ENCODE assay signal across 10 mouse cellular contexts in the genomic region with DNA sequence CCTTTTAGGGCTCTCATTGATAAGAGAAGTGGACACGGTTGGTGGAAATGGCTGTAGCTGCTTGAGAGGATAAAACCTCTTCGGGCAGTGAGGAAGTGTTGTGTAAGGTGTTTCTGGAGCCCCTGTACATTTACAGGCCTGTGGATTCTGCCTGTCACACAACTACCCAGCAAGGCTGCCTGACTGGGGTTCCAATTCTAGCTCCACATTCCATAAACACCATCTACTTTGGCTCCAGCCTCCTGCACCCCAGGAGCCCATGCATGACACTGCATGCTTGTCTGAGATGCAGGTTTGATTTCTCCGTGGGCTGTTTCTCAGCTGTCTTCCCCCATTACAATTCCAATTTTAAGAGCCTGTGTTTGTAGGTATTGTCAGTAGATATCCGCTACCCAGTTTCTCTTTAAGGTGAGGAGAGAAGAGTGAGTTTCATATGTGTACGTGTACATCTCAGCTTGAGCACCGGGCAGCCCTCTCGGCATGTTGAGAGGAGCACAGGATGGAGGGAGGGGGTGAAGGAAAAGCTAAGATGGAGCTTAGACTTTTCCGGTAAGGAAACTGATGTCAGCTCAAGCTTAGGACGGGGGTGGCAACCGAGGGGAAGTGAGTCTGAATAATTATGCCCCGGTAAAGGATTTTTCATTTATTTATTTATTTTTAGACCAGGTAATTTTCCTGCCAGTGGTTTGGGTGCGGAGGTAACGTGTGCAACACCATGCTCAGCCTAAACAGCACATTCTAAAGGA. TPM values are rescaled to one million over a fixed set of nuclear protein-coding genes. Genes with fewer than 3 reads are reported as not detected.
DNase-seq lines count a peak whose midpoint lies in the region; ATAC-seq and TF ChIP-seq lines count a peak whose summit lies in the region.
"Had no signal": no experiment of that assay in that cellular context is flagged by ENCODE, and none has a peak within 500 bp of the region (broad histone marks: within the 10 kb centered on the region; RNA-seq: fewer than 3 reads in every experiment).

No protein-coding gene starts in this region.

- no peak for TF ChIP-seq CTCF in heart, postnatal 0 days (IDR thresholded peaks at IDR 0.05; ENCODE audit: low read depth)

- H3K4me2 ChIP-seq in heart, postnatal 0 days (ENCODE audit: low read depth, low read length), result peak overlapping the region; percentile 94
- H3K4me2 ChIP-seq in midbrain, embryonic 11.5 days, result peak overlapping the region; percentile 80

- DNase-seq in heart, postnatal 0 days (ENCODE audit: low spot score), result no peak
- no peak for DNase-seq in heart, postnatal 4 days
- peak; percentile 65 for DNase-seq in cerebellum, adult 9-10 months
- no peak for DNase-seq in hindbrain, embryonic 10.5 days (ENCODE audit: low spot score)
- DNase-seq in midbrain, embryonic 11.5 days (ENCODE audit: low spot score, missing footprints), result peak; percentile 90
- no peak for DNase-seq in spleen, adult 12 weeks (ENCODE audit: low spot score)
- no peak for DNase-seq in left cerebral cortex, adult 9 months (ENCODE audit: low spot score in 2 of 2)

- 34% methylated on average over 13 of the region's 13 CpGs for WGBS in heart, postnatal 0 days
- WGBS in hindbrain, embryonic 10.5 days, result 41% methylated on average over 13 of the region's 13 CpGs
- WGBS in midbrain, embryonic 11.5 days, result 37% methylated on average over 13 of the region's 13 CpGs

- ATAC-seq in heart, postnatal 0 days (ENCODE audit: insufficient read depth, low read depth), result no peak
- ATAC-seq in midbrain, embryonic 11.5 days (ENCODE audit: low FRiP score), result no peak
- ATAC-seq in granulocyte monocyte progenitor cell, adult 5-6 weeks (replicated peaks; ENCODE audit: poor library complexity, severe bottlenecking), result no peak; the same call in 1 of the 2 replicates

- H3K9me3 ChIP-seq in heart, postnatal 0 days (replicated peaks; ENCODE audit: control insufficient read depth, low read length), result no peaks in the 10 kb centered on the region
- no peaks in the 10 kb centered on the region for H3K9me3 ChIP-seq in hindbrain, embryonic 10.5 days
- H3K9me3 ChIP-seq in midbrain, embryonic 11.5 days (ENCODE audit: control insufficient read depth, low read length), result no peaks in the 10 kb centered on the region

- peak overlapping the region; percentile 53 for H3K4me3 ChIP-seq in heart, postnatal 0 days (ENCODE audit: low read depth, low read length)
- peak overlapping the region; percentile 75 for H3K4me3 ChIP-seq in hindbrain, embryonic 10.5 days
- H3K4me3 ChIP-seq in midbrain, embryonic 11.5 days (ENCODE audit: low read depth, low read length), result peak overlapping the region; percentile 76

- no peak overlapping the region for H3K9ac ChIP-seq in heart, postnatal 0 days (replicated peaks; ENCODE audit: low read depth, low read length)
- peak overlapping the region; percentile 86 for H3K9ac ChIP-seq in midbrain, embryonic 11.5 days (ENCODE audit: low read length)

- H3K4me1 ChIP-seq in heart, postnatal 0 days (ENCODE audit: control insufficient read depth, insufficient read depth), result peaks cover 12% of the 10 kb centered on the region; the same call in 1 of the 2 replicates
- peaks cover 43% of the 10 kb centered on the region for H3K4me1 ChIP-seq in hindbrain, embryonic 10.5 days (replicated peaks)
- peaks cover 16% of the 10 kb centered on the region for H3K4me1 ChIP-seq in midbrain, embryonic 11.5 days (ENCODE audit: control insufficient read depth, insufficient read depth, low read length)

- no peak overlapping the region for H3K27ac ChIP-seq in heart, postnatal 0 days (ENCODE audit: low read depth)
- H3K27ac ChIP-seq in hindbrain, embryonic 10.5 days, result peak overlapping the region; percentile 94
- peak overlapping the region; percentile 78; the same call in 1 of the 2 replicates for H3K27ac ChIP-seq in midbrain, embryonic 11.5 days (ENCODE audit: low read depth, low read length)

- peaks cover 81% of the 10 kb centered on the region for H3K27me3 ChIP-seq in heart, postnatal 0 days (ENCODE audit: control insufficient read depth, insufficient read depth, low read length)
- H3K27me3 ChIP-seq in hindbrain, embryonic 10.5 days (ENCODE audit: insufficient read depth, poor library complexity, severe bottlenecking), result peaks cover 55% of the 10 kb centered on the region
- peaks cover 7% of the 10 kb centered on the region; the same call in 1 of the 2 replicates for H3K27me3 ChIP-seq in midbrain, embryonic 11.5 days (ENCODE audit: control insufficient read depth, insufficient read depth, low read length)

- TF ChIP-seq EP300 in heart, postnatal 0 days (IDR thresholded peaks at IDR 0.05; ENCODE audit: low read depth), result no peak

- no peaks in the 10 kb centered on the region for H3K36me3 ChIP-seq in heart, postnatal 0 days (replicated peaks; ENCODE audit: control insufficient read depth, insufficient read depth, low read length)
- 0 out of 2 replicates have a peak, but pooled peaks cover 3% of the 10 kb centered on the region for H3K36me3 ChIP-seq in hindbrain, embryonic 10.5 days
- H3K36me3 ChIP-seq in midbrain, embryonic 11.5 days (ENCODE audit: control insufficient read depth, insufficient read depth, low read length), result no peaks in the 10 kb centered on the region
- H3K36me3 ChIP-seq: G1E had no signal

RNA-seq across cellular contexts. Expression of gene Sptbn2, which starts 2.0 kb away (rescaled TPM):
- total RNA-seq in heart, postnatal 0 days (2014; rRNA removed; ENCODE audit: low replicate concordance), result 0.04 TPM in 2 replicates
- polyA plus RNA-seq in heart, postnatal 0 days (2015; fragmentation: Nextera tagmentation; extraction: Ambion mirVana), result 0.05 and 0.12 TPM in 2 replicates
- total RNA-seq in heart, postnatal 4 days (2021), result under 1 TPM; 0.25 to 0.33 TPM
- 12.7 and 20.6 TPM in 2 replicates for polyA plus RNA-seq in hindbrain, embryonic 10.5 days (2016; fragmentation: Nextera tagmentation; extraction: Ambion mirVana)
- 13.4 and 14.0 TPM in 2 replicates for polyA plus RNA-seq in midbrain, embryonic 11.5 days (2014; fragmentation: Nextera tagmentation; extraction: Ambion mirVana)
- 0.23 TPM in 1 of 2 replicates, not detected in the other for total RNA-seq in granulocyte monocyte progenitor cell, adult 5-6 weeks (2014; fragmentation: Nextera tagmentation)
- not detected in 2 replicates for total RNA-seq in granulocyte monocyte progenitor cell, adult 5-6 weeks (2017)

RNA-seq across cellular contexts. Expression of gene Gm960, which starts 14.5 kb away (rescaled TPM):
- total RNA-seq in heart, postnatal 0 days (2014; rRNA removed; ENCODE audit: low replicate concordance), result 0.43 TPM in 1 of 2 replicates, not detected in the other
- polyA plus RNA-seq in heart, postnatal 0 days (2015; fragmentation: Nextera tagmentation; extraction: Ambion mirVana), result 0.54 and 1.6 TPM in 2 replicates
- total RNA-seq in heart, postnatal 4 days (2021), result under 1 TPM; 0.12 to 0.68 TPM
- polyA plus RNA-seq in hindbrain, embryonic 10.5 days (2016; fragmentation: Nextera tagmentation; extraction: Ambion mirVana), result 2.9 and 3.1 TPM in 2 replicates
- 2.3 and 3.4 TPM in 2 replicates for polyA plus RNA-seq in midbrain, embryonic 11.5 days (2014; fragmentation: Nextera tagmentation; extraction: Ambion mirVana)
- total RNA-seq in granulocyte monocyte progenitor cell, adult 5-6 weeks (2014; fragmentation: Nextera tagmentation), result not detected in 2 replicates
- total RNA-seq in granulocyte monocyte progenitor cell, adult 5-6 weeks (2017), result not detected in 2 replicates
- polyA plus RNA-seq: G1E; large intestine, adult 2 months had no signal

RNA-seq across cellular contexts. Expression of gene Rbm4b, which starts 43.3 kb away (rescaled TPM):
- total RNA-seq in heart, postnatal 0 days (2014; rRNA removed; ENCODE audit: low replicate concordance), result 9.3 and 30.2 TPM in 2 replicates
- 20.3 and 22.5 TPM in 2 replicates for polyA plus RNA-seq in heart, postnatal 0 days (2015; fragmentation: Nextera tagmentation; extraction: Ambion mirVana)
- 1 to 10 TPM; 7.5 to 8.3 TPM for total RNA-seq in heart, postnatal 4 days (2021)
- polyA plus RNA-seq in hindbrain, embryonic 10.5 days (2016; fragmentation: Nextera tagmentation; extraction: Ambion mirVana), result 108 and 124 TPM in 2 replicates
- polyA plus RNA-seq in midbrain, embryonic 11.5 days (2014; fragmentation: Nextera tagmentation; extraction: Ambion mirVana), result 137 and 152 TPM in 2 replicates
- total RNA-seq in granulocyte monocyte progenitor cell, adult 5-6 weeks (2014; fragmentation: Nextera tagmentation), result 7.1 and 11.0 TPM in 2 replicates
- total RNA-seq in granulocyte monocyte progenitor cell, adult 5-6 weeks (2017), result 9.8 and 17.5 TPM in 2 replicates

Comparison
In these comparisons a context has a peak if more than half of its experiments do, and no peak if none do; other contexts are left out.
1. DNase-seq: peak in cerebellum, adult 9-10 months (single experiment) and midbrain, embryonic 11.5 days (single experiment); none in heart, postnatal 0 days (single experiment), heart, postnatal 4 days (single experiment), hindbrain, embryonic 10.5 days (single experiment), spleen, adult 12 weeks (single experiment) and left cerebral cortex, adult 9 months (0 of 2).
2. Peak in every context shown above with its lines, with median percentiles within 50 percentile points of each other: H3K4me3 ChIP-seq.